Mouse (Mus musculus): ENCODE measurements at regions not wholly inside any gene's neighbourhood (a gene's known extent, or its start where the extent isn't known, plus 50 kb on each side); places are given as distances from the start of the nearest gene placed in this dataset.

- TF ChIP-seq SRF (IDR thresholded peaks at IDR 0.05; ENCODE audit: control insufficient read depth, insufficient read length, low read depth) (no peak), MAX (IDR thresholded peaks at IDR 0.05; ENCODE audit: low read depth) (no peak), POLR2A (IDR thresholded peaks at IDR 0.05; ENCODE audit: insufficient read length, low read depth) (no peak), TCF12 (IDR thresholded peaks at IDR 0.05; ENCODE audit: insufficient read depth, poor library complexity, severe bottlenecking) (no peak), USF1 (IDR thresholded peaks at IDR 0.05; ENCODE audit: low read depth) (no peak), REST (IDR thresholded peaks at IDR 0.05; ENCODE audit: insufficient read depth, insufficient read length) (no peak)
Observed at GRCm38 (mm10) chr6:148556484-148556871, 112.3 kb upstream of the Tmtc1 start.
